Mouse (Mus musculus) left cerebral cortex, postnatal 36 days (tissue): Measurements from ENCODE around the gene 3110082I17Rik. TPM values are rescaled to one million over a fixed set of nuclear protein-coding genes. Genes with fewer than 3 reads are reported as not detected.

Source experiments
- DNase-seq, 2 experiments: peaks; one replicate each; pipeline ENCODE4 v3.0.0; 2021 to 2022; ENCODE audit warnings: low spot score in 2 of 2, mixed read lengths in 1 of 2
- intact Hi-C: fragments of 180-260 bp; cut with DNase I; formaldehyde crosslinking; loops from one replicate; pipeline ENCODE4 v1.15.1; 2025
- total RNA-seq, 2 experiments: library from RNA; stranded (reverse); gene quantifications; 2 replicates each; pipeline ENCODE4 v1.2.3; 2021

3110082I17Rik gene
- total RNA-seq, 2 experiments from 2014 or later = 15.3 to 17.0 TPM

DNA sequence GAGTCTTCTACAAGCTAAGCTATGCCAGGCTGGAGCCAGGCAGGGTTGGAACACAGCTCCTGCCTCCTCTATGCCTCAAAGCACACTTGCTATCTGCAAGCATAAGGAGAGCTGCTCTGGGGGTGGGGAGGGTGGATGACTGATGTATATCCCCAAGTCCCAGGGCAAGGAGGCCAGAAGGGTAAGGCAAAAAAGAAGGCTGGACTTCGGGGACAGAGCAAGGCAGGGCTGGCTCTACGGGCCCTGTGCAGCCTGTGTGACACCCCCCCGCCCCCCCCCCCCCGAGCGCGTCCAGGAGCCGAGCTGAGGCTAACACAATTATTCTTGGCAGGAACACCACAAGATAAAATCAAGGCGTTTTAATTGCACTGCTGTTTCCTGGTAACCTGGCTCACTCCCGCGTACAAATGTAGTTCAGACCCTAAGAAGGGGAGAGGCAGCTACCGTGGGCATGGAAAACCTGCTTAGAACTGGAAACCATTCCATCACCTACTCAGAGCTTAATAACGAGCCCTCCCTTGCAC lies 30.4 kb downstream of the 3110082I17Rik start:
- DNase-seq = no peak
- intact Hi-C loops = no loop called here

GRCm38 (mm10) chr5:139427989-139428388 lies 32.3 kb downstream of the 3110082I17Rik start:
- intact Hi-C loops = no loop called here
- no peak for DNase-seq

DNA sequence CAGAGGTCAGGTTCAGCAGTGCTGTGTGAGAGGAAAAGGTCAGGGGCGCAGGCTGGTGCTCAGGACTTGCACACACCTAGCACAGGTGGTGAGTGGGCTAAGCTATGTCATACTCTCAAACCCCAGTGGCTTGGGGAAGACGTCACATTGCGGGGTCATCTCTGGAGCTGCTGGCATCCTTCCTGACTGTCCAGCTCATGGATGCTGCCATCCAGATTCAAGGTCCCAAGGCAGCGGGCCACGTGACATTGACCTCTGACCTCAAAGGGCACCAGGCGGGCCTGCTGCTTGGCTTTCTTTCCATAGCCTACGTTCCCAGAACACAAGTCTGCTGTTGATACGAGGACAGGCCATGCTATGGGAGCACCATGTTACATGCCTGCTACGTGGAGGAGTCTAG lies 33.3 kb downstream of the 3110082I17Rik start:
- DNase-seq = no peak
- intact Hi-C loops = no loop called here

DNA sequence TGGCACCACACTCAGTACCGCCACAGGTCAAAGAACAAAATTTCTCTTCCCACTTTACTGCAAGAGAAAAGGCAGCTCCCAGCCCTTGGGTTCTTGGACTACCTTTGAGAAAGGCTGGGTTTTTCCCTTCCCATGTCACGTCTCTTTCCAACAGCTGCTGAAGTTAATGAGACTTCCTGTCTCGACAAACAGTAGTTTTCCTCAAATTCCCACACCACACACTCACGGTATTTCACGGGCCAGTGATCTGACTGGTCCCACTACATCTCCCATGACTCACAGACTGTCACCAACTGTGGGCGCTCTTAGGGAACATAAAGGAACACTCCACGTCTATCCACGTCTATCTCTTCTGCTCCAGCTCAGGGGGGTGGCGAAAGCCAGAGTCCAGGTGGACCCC lies 35.1 kb downstream of the 3110082I17Rik start:
- intact Hi-C loops = no loop called here
- DNase-seq = no peak

GRCm38 (mm10) chr5:139423026-139423865 lies 37.1 kb downstream of the 3110082I17Rik start, which contains the start of gene Gper1:
Gene Gper1, plus strand, starts transcription at chr5:139423151.
- intact Hi-C loops = no loop called here
- DNase-seq = no peak

- intact Hi-C loops = loop anchor here (5.0 kb wide), 1 partner anchor 44 kb away; the partner anchor contains the start of gene 3110082I17Rik
- DNase-seq = no peak
These were observed 41.7 kb downstream of the 3110082I17Rik start for GRCm38 (mm10) chr5:139418633-139419032.

GRCm38 (mm10) chr5:139418110-139418509 lies 42.2 kb downstream of the 3110082I17Rik start:
- no peak for DNase-seq
- intact Hi-C loops = loop anchor here (5.0 kb wide), 1 partner anchor 44 kb away; the partner anchor contains the start of gene 3110082I17Rik

DNA sequence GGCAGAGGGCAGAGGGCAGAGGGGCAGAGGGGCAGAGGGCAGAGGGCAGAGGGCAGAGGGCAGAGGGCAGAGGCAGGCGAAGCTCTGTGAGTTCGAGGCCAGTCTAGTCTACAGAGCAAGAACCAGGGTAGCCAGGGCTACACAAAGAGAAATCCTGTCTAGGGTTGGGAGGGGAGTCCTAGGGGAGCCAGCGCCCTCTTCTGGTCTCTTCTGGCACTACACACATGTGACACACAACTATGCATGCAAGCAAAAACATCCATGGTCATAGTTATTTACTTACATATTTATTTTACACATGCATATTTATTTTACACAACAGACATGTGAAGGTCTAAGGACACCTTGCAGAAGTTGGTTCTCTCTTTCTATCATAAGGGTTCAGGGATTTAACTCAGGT lies 42.8 kb downstream of the 3110082I17Rik start:
- intact Hi-C loops = loop anchor here (5.0 kb wide), 1 partner anchor 45 kb away; the partner anchor contains the start of gene 3110082I17Rik
- no peak for DNase-seq

GRCm38 (mm10) chr5:139416942-139417341 lies 43.4 kb downstream of the 3110082I17Rik start:
- DNase-seq = no peak

DNA sequence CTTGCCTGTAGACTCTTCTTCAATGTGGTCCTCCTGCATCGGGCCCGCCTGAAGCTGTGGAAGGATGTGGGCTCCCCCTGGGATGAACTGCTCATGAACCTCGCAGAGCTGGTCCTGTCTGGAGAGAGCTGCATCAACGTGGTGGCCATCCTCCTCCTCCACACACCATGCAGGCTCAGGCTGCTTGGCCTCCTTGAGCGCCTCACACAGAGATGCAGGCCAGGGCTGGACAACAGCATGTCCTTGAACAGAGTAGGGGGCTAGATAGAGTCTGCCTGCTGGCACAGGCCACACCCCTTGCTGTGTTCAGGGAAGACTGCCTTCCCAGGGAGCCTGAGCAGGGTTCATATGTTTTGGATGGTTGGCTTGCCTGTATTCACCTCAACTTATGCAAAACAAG lies 45.3 kb downstream of the 3110082I17Rik start:
- DNase-seq = no peak
- intact Hi-C loops = loop anchor here (5.0 kb wide), 1 partner anchor 47 kb away; the partner anchor contains the start of gene 3110082I17Rik

More at GRCm38 (mm10) chr5:139416942-139417341, 43.4 kb downstream of the 3110082I17Rik start:
- intact Hi-C loops = loop anchor here (5.0 kb wide), 1 partner anchor 45 kb away; the partner anchor contains the start of gene 3110082I17Rik

GRCm38 (mm10) chr5:139413545-139413944 lies 46.8 kb downstream of the 3110082I17Rik start:
- DNase-seq = no peak
- intact Hi-C loops = no loop called here

DNA sequence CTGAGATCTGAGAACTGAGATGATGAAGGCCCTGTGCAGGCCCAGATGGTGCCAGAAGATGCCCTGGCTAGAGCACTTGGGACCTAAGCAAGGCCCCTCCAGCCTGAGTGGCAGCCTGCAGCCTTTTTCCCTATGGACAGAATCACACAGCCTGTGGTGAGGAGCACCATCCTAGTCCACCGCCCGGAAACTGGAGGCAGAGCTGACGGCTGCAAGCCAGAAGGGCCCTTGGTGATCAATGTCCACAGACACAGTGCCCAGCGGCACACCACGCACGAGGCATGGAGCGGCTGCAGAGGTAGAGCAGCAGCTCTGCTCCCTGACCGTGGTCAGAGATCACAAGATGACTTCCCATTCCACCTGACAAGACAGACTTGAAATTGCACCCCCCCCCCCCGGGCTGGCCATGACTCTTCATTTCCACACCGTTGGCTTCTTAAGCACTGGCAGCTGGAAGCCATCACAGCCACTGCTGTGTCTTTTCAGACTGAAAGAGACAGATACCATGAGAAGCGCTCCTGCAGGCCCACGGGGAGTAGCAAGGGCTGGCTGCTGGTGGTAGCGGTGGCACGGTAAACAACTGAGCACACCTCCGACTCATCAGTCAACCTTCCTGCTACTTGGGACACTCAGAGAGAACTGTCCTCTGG lies 48.5 kb downstream of the 3110082I17Rik start:
- no peak for DNase-seq
- intact Hi-C loops = no loop called here

DNA sequence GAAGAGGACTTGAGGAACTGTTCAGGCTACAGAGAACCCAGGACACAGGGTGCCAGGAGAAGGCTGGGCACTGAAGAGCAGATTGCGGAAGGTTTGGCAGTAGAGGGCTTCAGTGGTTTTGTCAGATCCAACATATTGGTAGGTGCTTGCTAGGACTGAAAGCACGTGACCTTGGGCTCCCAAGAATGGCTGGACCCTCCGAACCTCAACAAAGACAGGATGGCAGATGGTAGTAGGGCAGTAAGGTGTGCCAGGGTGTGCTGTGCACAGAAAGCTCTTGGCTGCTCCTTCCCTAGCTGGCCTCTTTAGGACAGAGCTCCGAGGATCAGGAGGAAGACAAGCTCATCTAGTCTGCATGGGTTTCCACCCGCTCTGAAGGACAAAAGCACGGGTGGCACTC lies 49.2 kb downstream of the 3110082I17Rik start:
- DNase-seq = no peak
- intact Hi-C loops = no loop called here

- intact Hi-C loops = no loop called here
- DNase-seq = no peak
These were observed 50.3 kb downstream of the 3110082I17Rik start for GRCm38 (mm10) chr5:139410056-139410455.

GRCm38 (mm10) chr5:139409412-139409811 lies 50.9 kb downstream of the 3110082I17Rik start:
- intact Hi-C loops = no loop called here
- no peak for DNase-seq

GRCm38 (mm10) chr5:139408511-139408910 lies 51.8 kb downstream of the 3110082I17Rik start:
- intact Hi-C loops = no loop called here

GRCm38 (mm10) chr5:139407121-139407885 lies 53.0 kb downstream of the 3110082I17Rik start:
- intact Hi-C loops = no loop called here
- DNase-seq = no peak

More at GRCm38 (mm10) chr5:139408511-139408910, 51.8 kb downstream of the 3110082I17Rik start:
- DNase-seq = no peak

DNA sequence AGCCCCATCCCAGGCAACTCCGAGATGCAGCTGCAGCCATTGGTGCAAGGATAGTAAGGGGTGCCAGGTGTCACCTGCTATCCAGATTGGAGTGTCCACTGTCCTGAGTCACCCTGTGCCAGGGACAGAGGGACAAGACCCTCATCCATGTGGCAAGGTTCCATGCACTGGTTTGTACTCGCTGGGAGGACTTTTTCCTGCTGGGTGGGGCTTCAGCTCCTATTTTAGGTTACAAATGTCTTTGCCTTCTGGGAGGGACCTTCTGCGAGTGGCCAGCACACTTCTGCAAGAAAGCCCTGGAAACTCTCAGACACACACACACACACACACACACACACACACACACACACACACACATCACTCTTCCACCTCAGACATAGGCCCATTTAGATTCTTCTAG lies 54.4 kb downstream of the 3110082I17Rik start:
- intact Hi-C loops = no loop called here
- DNase-seq = no peak

- intact Hi-C loops = no loop called here
- DNase-seq = no peak
These were observed 54.8 kb downstream of the 3110082I17Rik start for GRCm38 (mm10) chr5:139405478-139405877.
